Mouse (Mus musculus) olfactory bulb, adult 2 months (tissue): Measurements from ENCODE around the gene Plcb1. TPM values are rescaled to one million over a fixed set of nuclear protein-coding genes. Genes with fewer than 3 reads are reported as not detected.

ENCODE experiments used
- H3K27ac ChIP-seq: fragments of 200-500 bp; 2 replicates; pipeline ENCODE4 v1.5.1; 2012; ENCODE audit warnings: low read depth, low read length; ENCODE audit not compliant: insufficient read depth
- H3K4me1 ChIP-seq: fragments of 200-500 bp; 2 replicates; pipeline ENCODE4 v1.6.1; 2012; ENCODE audit warnings: low read length; ENCODE audit not compliant: control insufficient read depth, insufficient read depth
- H3K4me3 ChIP-seq: fragments of 200-500 bp; 2 replicates; pipeline ENCODE4 v1.5.1; 2012; ENCODE audit warnings: mild to moderate bottlenecking, low read depth, low read length, moderate library complexity; ENCODE audit not compliant: insufficient read depth
- CTCF ChIP-seq: fragments of 200-500 bp; IDR thresholded peaks from 2 replicates; pipeline ENCODE4 v1.5.1; 2012; ENCODE audit warnings: low read depth, mild to moderate bottlenecking, low read length, moderate library complexity; ENCODE audit not compliant: insufficient read depth
- POLR2A ChIP-seq: fragments of 200-500 bp; IDR thresholded peaks from 2 replicates; pipeline ENCODE4 v1.6.1; 2012; ENCODE audit warnings: mild to moderate bottlenecking, low read depth, low read length, moderate library complexity; ENCODE audit not compliant: insufficient read depth
- WGBS: fragments of 180-500 bp; shearing (Covaris S2); methylation state at CpG from one replicate; pipeline ENCODE4 v1.1.7; 2018; 5-methylcytosine and 5-hydroxymethylcytosine counted together
- polyA plus RNA-seq: library from polyadenylated mRNA; stranded (reverse); fragments of >200 nt; gene quantifications from 2 replicates; pipeline ENCODE4 v1.2.4, GENCODE M21; 2012; ENCODE audit warnings: low replicate concordance; ENCODE audit not compliant: missing spikeins, insufficient read depth, insufficient read length

The Plcb1 gene
- polyA plus RNA-seq, 1 experiment, result 72.1 TPM

- Histone ChIP-seq H3K27ac (no peak overlapping the region), H3K4me3 (no peak overlapping the region), H3K4me1 (no peaks in the 10 kb centered on the region)
- TF ChIP-seq POLR2A, result no peak
- TF ChIP-seq CTCF, result no peak
- WGBS, result 91% methylated on average over 3 of the region's 3 CpGs
Measured at GRCm38 (mm10) chr2:135394698-135395097, 608.8 kb downstream of the Plcb1 start.

- 92% methylated on average over 3 of the region's 3 CpGs for WGBS
- Histone ChIP-seq H3K27ac (no peak overlapping the region), H3K4me1 (no peaks in the 10 kb centered on the region), H3K4me3 (no peak overlapping the region)
- TF ChIP-seq CTCF, result no peak
- no peak for TF ChIP-seq POLR2A
Measured at GRCm38 (mm10) chr2:135396375-135396774, 610.5 kb downstream of the Plcb1 start.

- TF ChIP-seq POLR2A (no peak), CTCF (no peak)
- WGBS, result 90% methylated on average over 2 of the region's 2 CpGs
- no peak overlapping the region for H3K4me3 ChIP-seq
- no peak overlapping the region for H3K27ac ChIP-seq
- H3K4me1 ChIP-seq, result no peaks in the 10 kb centered on the region
Measured at GRCm38 (mm10) chr2:135397970-135398369, 612.1 kb downstream of the Plcb1 start.

GRCm38 (mm10) chr2:135399760-135400159 is 613.9 kb downstream of the Plcb1 start:
- TF ChIP-seq POLR2A (no peak), CTCF (no peak)
- H3K4me1 ChIP-seq, result no peaks in the 10 kb centered on the region
- WGBS, result 89% methylated on average over 6 of the region's 6 CpGs
- H3K27ac ChIP-seq, result no peak overlapping the region
- H3K4me3 ChIP-seq, result no peak overlapping the region

GRCm38 (mm10) chr2:135402916-135403315 is 617.0 kb downstream of the Plcb1 start:
- no peak overlapping the region for H3K27ac ChIP-seq
- H3K4me3 ChIP-seq, result no peak overlapping the region
- TF ChIP-seq POLR2A (no peak), CTCF (no peak)
- no peaks in the 10 kb centered on the region for H3K4me1 ChIP-seq
- 73% methylated on average over 1 of the region's 1 CpGs for WGBS

GRCm38 (mm10) chr2:135403344-135403743 is 617.5 kb downstream of the Plcb1 start:
- H3K27ac ChIP-seq, result no peak overlapping the region
- WGBS, result 57% methylated on average over 6 of the region's 6 CpGs

GRCm38 (mm10) chr2:135404095-135404494 is 618.2 kb downstream of the Plcb1 start:
- no peak overlapping the region for H3K27ac ChIP-seq
- TF ChIP-seq CTCF (no peak), POLR2A (no peak)
- WGBS, result 22% methylated on average over 1 of the region's 1 CpGs
- H3K4me3 ChIP-seq, result no peak overlapping the region
- H3K4me1 ChIP-seq, result no peaks in the 10 kb centered on the region

More at GRCm38 (mm10) chr2:135403344-135403743, 617.5 kb downstream of the Plcb1 start:
- TF ChIP-seq POLR2A (no peak), CTCF (no peak)
- no peak overlapping the region for H3K4me3 ChIP-seq
- no peaks in the 10 kb centered on the region for H3K4me1 ChIP-seq

GRCm38 (mm10) chr2:135409418-135410097 is 623.7 kb downstream of the Plcb1 start:
- H3K4me1 ChIP-seq, result no peaks in the 10 kb centered on the region
- H3K27ac ChIP-seq, result no peak overlapping the region
- WGBS, result 61% methylated on average over 5 of the region's 5 CpGs

GRCm38 (mm10) chr2:135411675-135412074 is 625.8 kb downstream of the Plcb1 start:
- Histone ChIP-seq H3K4me1 (no peaks in the 10 kb centered on the region), H3K27ac (no peak overlapping the region), H3K4me3 (no peak overlapping the region)
- WGBS, result 52% methylated on average over 2 of the region's 2 CpGs
- TF ChIP-seq POLR2A, result no peak
- TF ChIP-seq CTCF, result no peak

More at GRCm38 (mm10) chr2:135409418-135410097, 623.7 kb downstream of the Plcb1 start:
- TF ChIP-seq CTCF, result no peak
- no peak for TF ChIP-seq POLR2A
- no peak overlapping the region for H3K4me3 ChIP-seq

GRCm38 (mm10) chr2:135415137-135415536 is 629.3 kb downstream of the Plcb1 start:
- Histone ChIP-seq H3K4me1 (no peaks in the 10 kb centered on the region), H3K4me3 (no peak overlapping the region), H3K27ac (no peak overlapping the region)
- TF ChIP-seq CTCF, result no peak
- no peak for TF ChIP-seq POLR2A
- WGBS, result 72% methylated on average over 4 of the region's 4 CpGs
